Mouse (Mus musculus) MEL (cell line): ENCODE measurements around the gene Slc30a10. TPM values are rescaled to one million over a fixed set of nuclear protein-coding genes. Genes with fewer than 3 reads are reported as not detected.

Source experiments
- DNase-seq: peaks from one replicate; pipeline ENCODE4 v3.0.0; 2011; ENCODE audit warnings: low read depth, low spot score
- H3K27ac ChIP-seq: 2 replicates; pipeline ENCODE4 v1.5.1; 2012; ENCODE audit warnings: low read depth, mild to moderate bottlenecking, control low read depth, low read length, moderate library complexity; ENCODE audit not compliant: control insufficient read depth
- H3K27me3 ChIP-seq, 2 experiments: fragments of 150-350 bp in 1 of 2; sonication (generic) in 1 of 2; 2 replicates each; pipeline ENCODE4 v1.6.1; 2012; ENCODE audit warnings: low read length in 2 of 2, mild to moderate bottlenecking in 2 of 2, improper control_type of control experiment in 1 of 2, moderate library complexity in 1 of 2; ENCODE audit not compliant: insufficient read depth in 2 of 2, control insufficient read depth in 1 of 2
- H3K36me3 ChIP-seq, 2 experiments: 2 replicates each; pipeline ENCODE4 v1.6.1; 2012 to 2014; ENCODE audit warnings: low read length in 2 of 2, improper control_type of control experiment in 1 of 2, inconsistent platforms in 1 of 2, mild to moderate bottlenecking in 1 of 2; ENCODE audit not compliant: insufficient read depth in 2 of 2, control insufficient read depth in 1 of 2
- H3K4me1 ChIP-seq, 2 experiments: fragments of 150-350 bp in 1 of 2; sonication (generic) in 1 of 2; 2 replicates each; pipeline ENCODE4 v1.6.1; 2012; ENCODE audit warnings: low read length in 2 of 2, improper control_type of control experiment in 1 of 2, mild to moderate bottlenecking in 1 of 2; ENCODE audit not compliant: insufficient read depth in 2 of 2, control insufficient read depth in 1 of 2
- H3K4me3 ChIP-seq, 2 experiments: fragments of 150-350 bp in 1 of 2; sonication (generic) in 1 of 2; 2 replicates each; pipeline ENCODE4 v1.5.1; 2012; ENCODE audit warnings: low read depth in 2 of 2, low read length in 2 of 2, mild to moderate bottlenecking in 2 of 2, moderate library complexity in 2 of 2, control low read depth in 1 of 2, improper control_type of control experiment in 1 of 2; ENCODE audit not compliant: control insufficient read depth in 1 of 2, insufficient read depth in 1 of 2
- H3K79me2 ChIP-seq: 2 replicates; pipeline ENCODE4 v1.6.1; 2012; ENCODE audit warnings: mild to moderate bottlenecking, low read length, moderate library complexity; ENCODE audit not compliant: control insufficient read depth, poor library complexity, insufficient read depth
- H3K9ac ChIP-seq: 2 replicates; pipeline ENCODE4 v1.6.1; 2012; ENCODE audit warnings: low read depth, mild to moderate bottlenecking, control low read depth, low read length, moderate library complexity; ENCODE audit not compliant: control insufficient read depth, poor library complexity, severe bottlenecking
- H3K9me3 ChIP-seq: fragments of 150-350 bp; sonication (generic); replicated peaks from 2 replicates; pipeline ENCODE4 v1.6.1; 2012; ENCODE audit warnings: mild to moderate bottlenecking, low read length, improper control_type of control experiment, moderate library complexity; ENCODE audit not compliant: insufficient read depth
- BHLHE40 ChIP-seq: IDR thresholded peaks from 2 replicates; pipeline ENCODE4 v1.6.1; 2012; ENCODE audit warnings: low read depth, mild to moderate bottlenecking, inconsistent platforms, low read length, improper control_type of control experiment, borderline replicate concordance
- CHD1 ChIP-seq: IDR thresholded peaks from 2 replicates; pipeline ENCODE4 v1.6.1; 2012; ENCODE audit warnings: low read depth, mild to moderate bottlenecking, inconsistent platforms, low read length, improper control_type of control experiment
- CHD2 ChIP-seq: IDR thresholded peaks from 2 replicates; pipeline ENCODE4 v1.6.1; 2011; ENCODE audit warnings: low read length, improper control_type of control experiment
- CTCF ChIP-seq, 3 experiments: IDR thresholded peaks in 2 of 3; conservative IDR thresholded peaks in 1 of 3; 2 replicates each; pipeline ENCODE4 v1.5.1; 2011 to 2012; ENCODE audit warnings: low read length in 3 of 3, low read depth in 2 of 3, mild to moderate bottlenecking in 2 of 3, improper control_type of control experiment in 1 of 3, inconsistent platforms in 1 of 3, mixed read lengths in 1 of 3, moderate library complexity in 1 of 3; ENCODE audit not compliant: control insufficient read depth in 1 of 3, insufficient read depth in 1 of 3, poor library complexity in 1 of 3, severe bottlenecking in 1 of 3
- E2F4 ChIP-seq: IDR thresholded peaks from 2 replicates; pipeline ENCODE4 v1.6.1; 2011; ENCODE audit warnings: low read depth, low read length, improper control_type of control experiment, borderline replicate concordance
- EP300 ChIP-seq, 2 experiments: IDR thresholded peaks; 2 replicates each; pipeline ENCODE4 v1.6.1; 2011; ENCODE audit warnings: improper control_type of control experiment in 2 of 2, low read length in 2 of 2, low read depth in 1 of 2, mild to moderate bottlenecking in 1 of 2
- ETS1 ChIP-seq: IDR thresholded peaks from 2 replicates; pipeline ENCODE4 v1.6.1; 2012; ENCODE audit warnings: low read depth, mild to moderate bottlenecking, inconsistent platforms, low read length, improper control_type of control experiment, moderate library complexity
- GABPA ChIP-seq: IDR thresholded peaks from 2 replicates; pipeline ENCODE4 v1.6.1; 2012; ENCODE audit warnings: low read depth, mild to moderate bottlenecking, inconsistent platforms, low read length, improper control_type of control experiment, moderate library complexity
- GATA1 ChIP-seq: IDR thresholded peaks from 2 replicates; pipeline ENCODE4 v1.6.1; 2011; ENCODE audit warnings: low read depth, low read length, improper control_type of control experiment
- KAT2A ChIP-seq: conservative IDR thresholded peaks from 2 replicates; pipeline ENCODE4 v1.6.1; 2012; ENCODE audit warnings: low read depth, low read length, improper control_type of control experiment, inconsistent platforms
- MAFK ChIP-seq: IDR thresholded peaks from 2 replicates; pipeline ENCODE4 v1.6.1; 2011; ENCODE audit warnings: low read depth, mild to moderate bottlenecking, low read length, improper control_type of control experiment, borderline replicate concordance
- MAX ChIP-seq: IDR thresholded peaks from 2 replicates; pipeline ENCODE4 v1.6.1; 2011; ENCODE audit warnings: low read length, improper control_type of control experiment
- MEF2A ChIP-seq: IDR thresholded peaks from 2 replicates; pipeline ENCODE4 v1.6.1; 2014; ENCODE audit warnings: low read depth, mild to moderate bottlenecking, inconsistent platforms, low read length, improper control_type of control experiment; ENCODE audit not compliant: poor library complexity, insufficient replicate concordance, severe bottlenecking; ENCODE audit errors: extremely low read depth
- MXI1 ChIP-seq: IDR thresholded peaks from 2 replicates; pipeline ENCODE4 v1.6.1; 2011; ENCODE audit warnings: mild to moderate bottlenecking, low read depth, low read length, improper control_type of control experiment
- MYB ChIP-seq: IDR thresholded peaks from 2 replicates; pipeline ENCODE4 v1.6.1; 2011; ENCODE audit warnings: mild to moderate bottlenecking, low read depth, low read length, improper control_type of control experiment
- NRF1 ChIP-seq: IDR thresholded peaks from 2 replicates; pipeline ENCODE4 v1.6.1; 2014; ENCODE audit warnings: low read depth, mild to moderate bottlenecking, inconsistent platforms, low read length, improper control_type of control experiment, moderate library complexity; ENCODE audit not compliant: poor library complexity, insufficient read depth, severe bottlenecking
- POLR2AphosphoS2 ChIP-seq: IDR thresholded peaks from 2 replicates; pipeline ENCODE4 v1.6.1; 2011; ENCODE audit warnings: low read length, improper control_type of control experiment
- RAD21 ChIP-seq: IDR thresholded peaks from 2 replicates; pipeline ENCODE4 v1.6.1; 2011; ENCODE audit warnings: mild to moderate bottlenecking, low read depth, low read length, improper control_type of control experiment
- SMC3 ChIP-seq: IDR thresholded peaks from 2 replicates; pipeline ENCODE4 v1.6.1; 2011; ENCODE audit warnings: low read depth, low read length, improper control_type of control experiment
- TAL1 ChIP-seq: IDR thresholded peaks from 2 replicates; pipeline ENCODE4 v1.6.1; 2012; ENCODE audit warnings: mild to moderate bottlenecking, inconsistent platforms, low read length, moderate library complexity, mixed read lengths
- TCF12 ChIP-seq: IDR thresholded peaks from 2 replicates; pipeline ENCODE4 v1.6.1; 2014; ENCODE audit warnings: low read depth, mild to moderate bottlenecking, inconsistent platforms, low read length, improper control_type of control experiment, moderate library complexity
- UBTF ChIP-seq: IDR thresholded peaks from 2 replicates; pipeline ENCODE4 v1.6.1; 2012; ENCODE audit warnings: low read depth, mild to moderate bottlenecking, inconsistent platforms, low read length, improper control_type of control experiment, moderate library complexity, borderline replicate concordance; ENCODE audit not compliant: insufficient read depth
- USF1 ChIP-seq: IDR thresholded peaks from 2 replicates; pipeline ENCODE4 v1.6.1; 2014; ENCODE audit warnings: low read depth, mild to moderate bottlenecking, inconsistent platforms, low read length, improper control_type of control experiment, moderate library complexity
- ZNF384 ChIP-seq: IDR thresholded peaks from 2 replicates; pipeline ENCODE4 v1.6.1; 2012; ENCODE audit warnings: low read depth, mild to moderate bottlenecking, inconsistent platforms, low read length, improper control_type of control experiment
- polyA plus RNA-seq, 2 experiments: library from polyadenylated mRNA; stranded (reverse) in 1 of 2; unstranded in 1 of 2; fragments of >175 nt in 1 of 2; fragments of >200 nt in 1 of 2; gene quantifications; 2 replicates each; pipeline versions ENCODE4 v1.2.1 to v1.2.4; 2012; ENCODE audit warnings: low replicate concordance in 2 of 2, low read depth in 1 of 2; ENCODE audit not compliant: insufficient read length in 2 of 2, insufficient read depth in 1 of 2, missing spikeins in 1 of 2
- total RNA-seq: library from RNA; depleted of rRNA; stranded (reverse); fragments of 300-350 nt; gene quantifications from 2 replicates; pipeline ENCODE4 v1.2.3, GENCODE M21; 2012

Slc30a10 gene
- total and polyA plus RNA-seq, 3 experiments = 2.1 to 7.9 TPM; not detected in 1

GRCm38 (mm10) chr1:185431998-185432317 is 22.7 kb upstream of the Slc30a10 start:
- H3K9ac ChIP-seq = no peak overlapping the region
- DNase-seq = no peak
- no peak overlapping the region for H3K27ac ChIP-seq
- no peak overlapping the region for H3K4me3 ChIP-seq
- no peaks in the 10 kb centered on the region for H3K27me3 ChIP-seq
- H3K79me2 ChIP-seq = no peaks in the 10 kb centered on the region
- TF ChIP-seq TAL1 (no peak), NRF1 (no peak), POLR2AphosphoS2 (no peak), MAFK (no peak), TCF12 (no peak), MXI1 (no peak), CTCF (IDR thresholded peaks at IDR 0.05 in 2 of 3, conservative IDR thresholded peaks at IDR 0.05 in 1 of 3; ENCODE audit: control insufficient read depth in 1 of 3, insufficient read depth in 1 of 3, low read depth in 2 of 3, low read length in 3 of 3, poor library complexity in 1 of 3, severe bottlenecking in 1 of 3) (no peak), MYB (no peak), MEF2A (no peak), MAX (no peak), KAT2A (no peak), CHD2 (no peak), E2F4 (no peak), BHLHE40 (no peak), UBTF (no peak), CHD1 (no peak), ETS1 (no peak)
- H3K36me3 ChIP-seq = peaks cover 8 to 10% of the 10 kb centered on the region in 2 experiments
- H3K4me1 ChIP-seq = peaks cover 4% of the 10 kb centered on the region in 2 experiments; a peak in 2 of 4 replicates
- no peaks in the 10 kb centered on the region for H3K9me3 ChIP-seq

- Histone ChIP-seq H3K9ac (no peak overlapping the region), H3K4me1 (peaks cover 4% of the 10 kb centered on the region in 2 experiments; a peak in 2 of 4 replicates), H3K27ac (no peak overlapping the region), H3K36me3 (peaks cover 7 to 10% of the 10 kb centered on the region in 2 experiments), H3K9me3 (no peaks in the 10 kb centered on the region), H3K27me3 (no peaks in the 10 kb centered on the region), H3K79me2 (no peaks in the 10 kb centered on the region), H3K4me3 (no peak overlapping the region)
- DNase-seq = peak; percentile 49
- no peak for TF ChIP-seq ZNF384
- TF ChIP-seq KAT2A = no peak; the same call in 1 of the 2 replicates
- TF ChIP-seq RAD21 = no peak
- peak; percentile 74; the same call in 1 of the 2 replicates for TF ChIP-seq MEF2A
- TF ChIP-seq GABPA = no peak
- TF ChIP-seq ETS1 = peak; percentile 27; the same call in 1 of the 2 replicates
- TF ChIP-seq MYB = no peak
- TF ChIP-seq GATA1 = peak; percentile 79
- no peak for TF ChIP-seq MAFK
- peak in 1 of 2 experiments; percentile 38; a peak in 3 of 4 replicates for TF ChIP-seq EP300 (IDR thresholded peaks at IDR 0.05; ENCODE audit: low read depth in 1 of 2, low read length in 2 of 2)
- TF ChIP-seq TAL1 = 0 out of 2 replicates have a peak, but pooled peaks have one; percentile 9
- 0 out of 2 replicates have a peak, but pooled peaks have one; percentile 14 for TF ChIP-seq SMC3
- peak; percentile 64; the same call in 1 of the 2 replicates for TF ChIP-seq TCF12
- TF ChIP-seq USF1 = no peak
- TF ChIP-seq CHD2 = no peak
Observed at GRCm38 (mm10) chr1:185433112-185433511, 21.5 kb upstream of the Slc30a10 start.
